Mouse (Mus musculus) olfactory bulb, adult 2 months (tissue): ENCODE results near the gene Phf2.

Experiments
- CTCF ChIP-seq: fragments of 200-500 bp; IDR thresholded peaks from 2 replicates; pipeline ENCODE4 v1.5.1; 2012; ENCODE audit warnings: low read depth, mild to moderate bottlenecking, low read length, moderate library complexity; ENCODE audit not compliant: insufficient read depth
- POLR2A ChIP-seq: fragments of 200-500 bp; IDR thresholded peaks from 2 replicates; pipeline ENCODE4 v1.6.1; 2012; ENCODE audit warnings: mild to moderate bottlenecking, low read depth, low read length, moderate library complexity; ENCODE audit not compliant: insufficient read depth

GRCm38 (mm10) chr13:48780345-48781010, 90.4 kb downstream of the Phf2 start:
- no peak for TF ChIP-seq CTCF
- no peak for TF ChIP-seq POLR2A
